Mouse (Mus musculus) spleen, adult 2 months (tissue): Measurements from ENCODE around the gene Col1a2.
A peak's percentile ranks its signal among the peaks of the same experiment; 100 is the strongest.

ENCODE experiments used
- CTCF ChIP-seq: fragments of 200-500 bp; IDR thresholded peaks from 2 replicates; pipeline ENCODE4 v1.5.1; 2011; ENCODE audit warnings: mild to moderate bottlenecking, inconsistent platforms; ENCODE audit not compliant: insufficient read depth, insufficient read length, insufficient replicate concordance; ENCODE audit errors: extremely low read depth
- POLR2A ChIP-seq: fragments of 200-500 bp; IDR thresholded peaks from 2 replicates; pipeline ENCODE4 v1.6.1; 2011; ENCODE audit warnings: low read depth, low read length, inconsistent platforms

- TF ChIP-seq CTCF (peak; percentile 29; the same call in 1 of the 2 replicates), POLR2A (no peak)
Measured at GRCm38 (mm10) chr6:4544554-4544953, 39.9 kb downstream of the Col1a2 start.
